Mouse (Mus musculus): ENCODE measurements around the gene Pfkfb2.
"Not testable (repeated sequence)": the region's sequence is repeated elsewhere in the genome, so short reads cannot be mapped to it uniquely, and the experiment has no call there.

DNA sequence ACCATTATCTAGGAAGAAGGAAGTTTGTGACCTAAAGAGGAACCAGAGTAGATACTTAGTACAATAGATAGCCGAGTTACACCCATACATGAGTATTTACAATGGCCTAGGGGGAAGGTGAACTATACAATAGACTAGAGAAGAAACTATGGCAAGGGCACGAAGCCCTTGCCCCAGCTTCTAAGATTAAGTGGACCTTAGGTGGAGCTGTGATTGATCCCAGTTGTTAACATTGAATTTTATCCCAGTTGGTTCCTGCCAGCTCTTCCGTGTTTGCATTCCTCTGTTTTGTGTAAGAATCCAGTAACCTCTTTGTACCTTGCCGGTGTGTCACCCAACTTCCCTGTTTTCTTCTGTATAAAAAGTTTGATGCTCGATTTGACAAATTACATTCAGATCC, 65.5 kb downstream of the Pfkfb2 start:
- TF ChIP-seq CTCF, EP300 (IDR thresholded peaks at IDR 0.05; ENCODE audit: low read depth): not testable (repeated sequence)

Measured in liver, postnatal 0 days (tissue).